Mouse (Mus musculus) embryonic facial prominence, embryonic 13.5 days (tissue): ENCODE measurements around the gene Ltbp3. TPM values are rescaled to one million over a fixed set of nuclear protein-coding genes. Genes with fewer than 3 reads are reported as not detected.

Experiments used
- ATAC-seq: fragments of 200-750 bp; cut with Nextera tagmentation; 2 replicates; pipeline ENCODE4 v1.8.0; 2017; ENCODE audit warnings: low read depth; ENCODE audit not compliant: insufficient number of reproducible peaks, insufficient read depth, low FRiP score, low TSS enrichment
- H3K27ac ChIP-seq: fragments of 300-500 bp; sonication (generic); 2 replicates; pipeline ENCODE4 v1.5.1; 2015; ENCODE audit warnings: moderate library complexity, mild to moderate bottlenecking, inconsistent platforms
- H3K27me3 ChIP-seq: fragments of 300-500 bp; sonication (generic); 2 replicates; pipeline ENCODE4 v1.6.1; 2015; ENCODE audit warnings: mild to moderate bottlenecking, inconsistent platforms
- H3K36me3 ChIP-seq: fragments of 300-500 bp; sonication (generic); 2 replicates; pipeline ENCODE4 v1.6.1; 2015; ENCODE audit warnings: mild to moderate bottlenecking, inconsistent platforms
- H3K4me1 ChIP-seq: fragments of 300-500 bp; sonication (generic); 2 replicates; pipeline ENCODE4 v1.6.1; 2015; ENCODE audit warnings: inconsistent platforms
- H3K4me2 ChIP-seq: fragments of 300-500 bp; sonication (generic); 2 replicates; pipeline ENCODE4 v1.6.1; 2015; ENCODE audit warnings: moderate library complexity, mild to moderate bottlenecking, inconsistent platforms
- H3K4me3 ChIP-seq: fragments of 300-500 bp; sonication (generic); 2 replicates; pipeline ENCODE4 v1.5.1; 2015; ENCODE audit warnings: mild to moderate bottlenecking, inconsistent platforms
- H3K9ac ChIP-seq: fragments of 300-500 bp; sonication (generic); 2 replicates; pipeline ENCODE4 v1.6.1; 2015; ENCODE audit warnings: mild to moderate bottlenecking, inconsistent platforms
- H3K9me3 ChIP-seq: fragments of 300-500 bp; sonication (generic); 2 replicates; pipeline ENCODE4 v1.6.1; 2016; ENCODE audit warnings: inconsistent platforms
- WGBS: fragments of 180-500 bp; shearing (Covaris S2); methylation state at CpG from one replicate; pipeline ENCODE4 v1.1.7; 2015; ENCODE audit warnings: mixed read lengths; 5-methylcytosine and 5-hydroxymethylcytosine counted together
- polyA plus RNA-seq: library from polyadenylated mRNA; unstranded; fragments of >200 nt; fragmentation: Nextera tagmentation; extraction: Ambion mirVana; gene quantifications from 2 replicates; pipeline ENCODE4 v1.2.1, GENCODE M21; 2015

Gene Ltbp3
- polyA plus RNA-seq, 1 experiment from 2014 or later: 44.4 TPM

DNA sequence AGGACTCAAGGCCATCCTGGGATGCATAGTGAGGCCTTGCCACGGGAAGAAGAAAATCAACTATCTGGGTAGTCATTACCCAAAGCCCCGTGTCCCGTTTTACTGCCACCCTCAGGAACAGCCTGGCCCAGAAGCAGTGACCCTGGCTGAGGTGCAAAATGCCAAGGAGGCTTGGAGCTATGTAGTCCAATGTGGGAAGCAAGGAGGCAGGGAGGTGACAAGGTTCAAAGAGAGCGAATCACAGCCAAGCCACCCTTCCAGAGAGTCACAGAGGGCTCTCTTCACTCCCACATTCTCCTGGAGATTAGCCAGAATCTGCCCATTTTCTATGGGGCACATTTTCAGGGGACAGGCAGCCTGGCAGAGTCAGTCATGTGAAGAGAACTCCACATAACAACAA is 26.6 kb downstream of the Ltbp3 start:
- Histone ChIP-seq H3K9me3 (no peaks in the 10 kb centered on the region), H3K4me1 (peaks cover 13% of the 10 kb centered on the region), H3K27me3 (no peaks in the 10 kb centered on the region), H3K9ac (no peak overlapping the region), H3K36me3 (peaks cover 75% of the 10 kb centered on the region), H3K4me3 (no peak overlapping the region), H3K27ac (no peak overlapping the region), H3K4me2 (no peak overlapping the region)
- ATAC-seq: no peak
- 86% methylated on average over 4 of the region's 4 CpGs for WGBS

DNA sequence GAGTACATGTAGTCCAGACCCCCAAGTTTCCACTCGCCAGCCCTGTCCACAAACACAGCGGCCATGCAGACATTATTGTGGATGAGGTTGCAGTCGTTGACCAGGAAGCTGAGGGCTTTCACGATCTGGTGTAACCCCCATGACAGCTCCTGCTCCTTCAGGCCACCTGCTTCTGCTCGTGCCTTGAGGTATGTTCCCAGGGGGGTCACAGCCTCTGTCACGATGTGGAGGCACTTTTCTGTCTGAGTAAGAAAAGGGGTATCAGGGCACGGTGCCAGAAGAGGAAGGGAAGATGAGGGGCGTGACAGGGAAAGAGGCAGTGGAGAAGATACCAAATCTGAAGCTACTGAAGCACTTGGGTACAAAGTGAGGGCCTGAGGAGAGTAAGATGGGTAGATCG is 29.6 kb downstream of the Ltbp3 start:
- no peak for ATAC-seq
- peak overlapping the region; percentile 91 for H3K4me2 ChIP-seq
- H3K4me3 ChIP-seq: peak overlapping the region; percentile 81
- no peaks in the 10 kb centered on the region for H3K9me3 ChIP-seq
- WGBS: 43% methylated on average over 9 of the region's 9 CpGs
- peaks cover 13% of the 10 kb centered on the region for H3K4me1 ChIP-seq
- no peaks in the 10 kb centered on the region for H3K27me3 ChIP-seq
- peaks cover 48% of the 10 kb centered on the region for H3K36me3 ChIP-seq
- peak overlapping the region; percentile 78; the same call in 1 of the 2 replicates for H3K27ac ChIP-seq
- peak overlapping the region; percentile 92 for H3K9ac ChIP-seq

DNA sequence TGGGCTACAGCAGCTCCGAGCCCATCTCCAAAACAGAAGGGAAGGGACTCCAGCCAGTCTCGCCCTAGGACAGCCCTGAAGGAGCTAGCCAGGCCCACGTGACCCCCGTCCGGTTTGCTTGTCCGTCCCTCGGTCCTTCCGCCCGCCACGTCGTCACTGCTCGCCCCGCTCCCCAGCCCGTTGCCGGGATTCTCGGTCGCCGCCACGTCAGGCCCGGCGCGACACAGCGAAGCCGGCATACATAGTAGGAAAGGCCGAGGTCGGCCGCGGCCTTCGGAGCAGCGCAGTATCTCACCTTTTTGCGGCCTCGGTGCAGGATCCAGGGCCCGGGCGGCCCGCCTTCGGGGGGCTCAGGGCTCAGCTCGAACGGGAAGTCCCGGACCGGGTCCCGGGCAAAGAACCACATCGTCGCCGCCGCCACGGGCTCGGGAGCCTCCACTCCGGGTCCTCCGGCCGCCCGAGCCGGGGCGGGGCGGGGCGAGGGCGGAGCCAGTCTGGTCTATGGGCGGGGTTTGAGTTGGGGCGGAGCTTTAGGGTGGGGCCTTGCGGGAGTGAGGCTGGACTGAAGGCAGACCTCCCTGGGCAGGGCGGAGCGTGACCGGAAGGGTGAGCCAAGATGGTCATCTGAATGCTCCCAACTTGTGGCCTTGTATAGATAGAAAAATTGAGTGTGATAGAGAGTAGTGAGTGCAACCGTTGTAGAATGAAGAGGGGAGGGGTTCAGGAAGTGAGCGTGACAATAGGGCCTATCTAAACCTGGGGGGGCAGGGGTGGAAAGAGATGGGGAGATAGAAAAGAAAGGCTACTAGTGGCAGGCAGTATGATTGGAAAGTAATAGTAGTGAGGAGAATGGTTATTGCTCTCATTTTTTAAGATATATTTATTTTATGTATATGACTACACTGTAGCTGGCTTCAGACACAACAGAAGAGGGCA is 30.5 kb downstream of the Ltbp3 start, which contains the start of gene Scyl1:
Gene Scyl1 (minus strand): TSS at position 495 of the 936 bp plus-strand sequence.
- H3K27ac ChIP-seq: peak within 1 kb of the TSS; percentile 78

DNA sequence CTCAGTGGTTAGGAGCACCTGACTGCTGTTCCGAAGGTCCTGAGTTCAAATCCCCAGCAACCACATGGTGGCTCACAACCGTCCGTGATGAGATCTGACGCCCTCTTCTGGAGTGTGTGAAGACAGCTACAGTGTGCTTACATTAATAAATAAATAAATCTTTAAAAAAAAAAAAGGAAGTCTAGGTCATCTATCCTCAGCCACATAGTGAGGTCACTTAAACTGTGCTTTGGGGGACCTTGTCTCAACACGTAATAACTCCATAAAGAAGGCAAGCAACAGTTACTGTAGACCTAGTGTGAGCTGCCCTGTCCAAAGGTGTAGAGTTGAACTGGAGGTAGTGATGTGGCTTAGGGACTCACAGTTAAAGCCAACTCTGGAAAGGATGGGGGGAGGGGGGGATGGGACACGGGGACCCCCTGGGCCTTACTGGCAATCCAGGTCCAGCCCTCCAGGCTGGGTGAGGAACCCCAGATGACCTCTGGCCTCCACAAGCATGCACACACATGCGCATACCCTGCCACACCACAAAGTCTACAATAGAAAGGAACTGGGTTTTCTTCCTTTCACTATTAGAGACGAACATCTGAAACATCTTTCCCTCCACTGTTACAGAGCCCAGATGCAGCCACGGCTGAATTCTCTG is 36.8 kb downstream of the Ltbp3 start:
- H3K4me3 ChIP-seq: no peak overlapping the region
- 0 out of 2 replicates have a peak overlapping the region, but pooled peaks have one; percentile 32 for H3K9ac ChIP-seq
- H3K36me3 ChIP-seq: no peaks in the 10 kb centered on the region
- H3K4me1 ChIP-seq: no peaks in the 10 kb centered on the region
- ATAC-seq: 0 out of 2 replicates have a peak, but pooled peaks have one; percentile 26
- no peak overlapping the region for H3K4me2 ChIP-seq
- no peaks in the 10 kb centered on the region for H3K27me3 ChIP-seq
- no peak overlapping the region for H3K27ac ChIP-seq
- WGBS: 75% methylated on average over 9 of the region's 9 CpGs
- H3K9me3 ChIP-seq: no peaks in the 10 kb centered on the region

More for the DNA sequence above, 30.5 kb downstream of the Ltbp3 start, which contains the start of gene Scyl1:
- Histone ChIP-seq H3K4me2 (peak within 1 kb of the TSS; percentile 91), H3K4me1 (peaks cover 13% of the 10 kb centered on the region), H3K9me3 (no peaks in the 10 kb centered on the region), H3K36me3 (peaks cover 39% of the 10 kb centered on the region), H3K4me3 (peak within 1 kb of the TSS; percentile 81), H3K27me3 (no peaks in the 10 kb centered on the region), H3K9ac (peak within 1 kb of the TSS; percentile 92)
- peak; percentile 90 for ATAC-seq
- WGBS: under 1% methylated on average over 61 of the region's 64 CpGs

DNA sequence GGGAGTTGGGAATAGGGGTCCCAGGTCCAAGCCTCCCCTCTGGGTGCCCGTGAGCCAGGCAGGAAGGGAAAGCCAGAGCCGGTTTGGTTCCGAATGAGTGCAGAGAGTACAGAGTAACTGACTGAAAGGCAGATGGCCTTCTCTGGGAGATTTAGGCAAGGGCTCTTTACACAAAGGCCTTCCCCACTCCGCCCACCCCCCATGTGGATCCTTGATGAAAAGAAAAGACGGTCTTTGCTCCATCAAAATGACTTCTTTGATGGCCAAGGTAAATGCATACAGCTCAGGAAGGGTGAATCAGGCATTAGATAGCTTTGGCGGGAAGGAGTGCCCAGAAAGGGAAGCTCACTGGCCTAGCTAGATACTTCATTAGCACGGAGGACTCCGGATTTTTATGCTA is 37.6 kb downstream of the Ltbp3 start:
- no peaks in the 10 kb centered on the region for H3K27me3 ChIP-seq
- 49% methylated on average over 8 of the region's 8 CpGs for WGBS
- H3K36me3 ChIP-seq: no peaks in the 10 kb centered on the region
- ATAC-seq: no peak
- H3K9me3 ChIP-seq: no peaks in the 10 kb centered on the region
- H3K4me2 ChIP-seq: no peak overlapping the region
- H3K4me1 ChIP-seq: no peaks in the 10 kb centered on the region
- no peak overlapping the region for H3K27ac ChIP-seq
- 0 out of 2 replicates have a peak overlapping the region, but pooled peaks have one; percentile 32 for H3K9ac ChIP-seq
- H3K4me3 ChIP-seq: no peak overlapping the region

DNA sequence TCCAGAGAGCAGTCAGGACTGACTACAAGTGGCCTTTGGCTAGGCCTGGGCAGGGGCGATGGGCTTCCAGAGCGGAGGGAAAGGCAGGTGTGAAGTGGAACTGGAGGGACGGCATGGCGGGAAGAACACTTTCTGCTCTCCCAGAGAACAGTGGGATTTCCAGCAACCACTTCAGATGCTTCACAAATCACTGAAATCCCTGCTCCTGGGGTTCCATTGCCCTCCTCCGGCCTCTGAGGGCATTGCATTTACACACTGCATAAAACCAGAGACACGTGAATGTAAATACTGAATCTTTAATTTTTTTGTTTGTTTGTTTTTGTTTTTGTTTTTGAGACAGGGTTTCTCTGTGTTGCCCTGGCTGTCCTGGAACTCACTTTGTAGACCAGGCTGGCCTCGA is 39.5 kb downstream of the Ltbp3 start:
- Histone ChIP-seq H3K4me1 (no peaks in the 10 kb centered on the region), H3K36me3 (no peaks in the 10 kb centered on the region), H3K9ac (no peak overlapping the region), H3K27me3 (no peaks in the 10 kb centered on the region), H3K9me3 (no peaks in the 10 kb centered on the region), H3K4me2 (no peak overlapping the region), H3K4me3 (no peak overlapping the region), H3K27ac (no peak overlapping the region)
- ATAC-seq: no peak
- WGBS: 61% methylated on average over 7 of the region's 7 CpGs

DNA sequence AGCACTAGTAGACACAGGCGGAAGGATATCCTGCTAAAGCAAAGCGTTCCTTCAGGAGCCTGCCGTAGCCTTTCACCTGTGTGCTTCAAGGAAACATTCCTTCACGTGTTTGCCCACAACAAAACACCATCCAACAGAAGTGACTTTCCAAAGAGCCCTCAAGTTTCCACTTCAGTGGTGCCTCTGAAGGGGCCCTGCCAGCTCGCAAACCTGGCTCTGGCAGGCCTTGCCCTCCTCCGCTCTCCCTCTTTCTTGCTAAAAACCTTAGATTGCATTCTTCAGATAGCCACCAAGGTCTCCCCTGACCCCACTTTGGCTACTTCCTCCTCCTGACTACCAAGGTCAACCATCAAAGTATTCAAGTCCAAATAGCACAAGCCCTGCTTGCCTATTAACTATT is 40.8 kb downstream of the Ltbp3 start:
- ATAC-seq: no peak
- H3K4me1 ChIP-seq: peaks cover 1% of the 10 kb centered on the region

DNA sequence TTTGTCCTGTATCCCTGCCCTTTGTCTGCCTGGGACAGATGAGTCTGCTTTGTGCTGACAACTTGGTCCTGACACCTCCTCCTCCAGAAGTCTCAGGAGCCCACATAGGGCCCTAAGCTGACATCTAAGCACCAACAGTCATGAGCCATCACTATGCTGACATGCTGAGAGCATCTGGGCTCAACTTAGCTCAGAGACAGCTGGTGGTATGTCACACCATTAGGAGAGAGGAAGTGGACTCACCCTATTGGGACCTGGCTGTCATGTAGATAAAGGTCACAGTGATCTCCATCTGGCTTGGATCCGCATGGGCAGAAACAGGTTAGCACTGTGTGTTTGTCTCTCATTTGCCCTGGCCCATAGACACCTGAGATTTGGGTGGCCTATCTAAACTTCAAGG is 41.4 kb downstream of the Ltbp3 start:
- Histone ChIP-seq H3K27me3 (no peaks in the 10 kb centered on the region), H3K36me3 (no peaks in the 10 kb centered on the region), H3K4me2 (no peak overlapping the region), H3K4me1 (peaks cover 6% of the 10 kb centered on the region), H3K9me3 (no peaks in the 10 kb centered on the region), H3K4me3 (no peak overlapping the region), H3K9ac (no peak overlapping the region), H3K27ac (no peak overlapping the region)
- 87% methylated on average over 1 of the region's 1 CpGs for WGBS
- no peak for ATAC-seq

More for the DNA sequence above, 40.8 kb downstream of the Ltbp3 start:
- Histone ChIP-seq H3K4me2 (no peak overlapping the region), H3K9me3 (no peaks in the 10 kb centered on the region), H3K36me3 (no peaks in the 10 kb centered on the region), H3K27ac (no peak overlapping the region), H3K27me3 (no peaks in the 10 kb centered on the region), H3K9ac (no peak overlapping the region), H3K4me3 (no peak overlapping the region)
- 86% methylated on average over 6 of the region's 6 CpGs for WGBS

DNA sequence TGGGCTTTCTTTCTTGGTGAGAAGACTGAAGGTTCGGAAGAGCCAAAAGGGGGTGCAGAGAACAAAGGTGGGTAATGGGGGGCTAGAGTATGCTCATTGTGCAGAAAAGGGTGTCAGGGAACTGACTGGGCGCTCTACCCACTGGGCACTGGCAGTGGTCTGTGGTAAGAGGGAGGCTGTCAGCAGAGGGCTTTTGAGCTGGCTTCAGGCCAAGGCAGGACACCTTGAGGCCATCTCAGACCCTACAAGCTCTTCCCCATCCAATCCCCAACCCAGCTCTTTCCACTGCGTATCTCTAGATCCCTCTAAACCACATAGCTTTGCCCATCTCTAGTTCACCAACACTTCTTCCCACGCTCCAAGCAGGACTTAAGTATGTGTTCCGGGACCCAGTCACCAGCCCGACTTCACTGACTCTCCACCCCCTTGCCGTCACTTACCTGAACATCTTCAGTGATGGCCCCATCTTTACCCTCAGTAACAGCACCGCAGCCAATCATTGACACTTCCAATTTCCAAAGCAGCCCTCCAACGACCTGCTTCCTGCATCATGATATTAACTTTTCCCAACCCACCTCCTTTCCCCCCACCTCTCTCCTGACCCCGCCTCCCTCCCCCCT is 44.4 kb downstream of the Ltbp3 start:
- Histone ChIP-seq H3K36me3 (no peaks in the 10 kb centered on the region), H3K27me3 (no peaks in the 10 kb centered on the region), H3K9ac (no peak overlapping the region; the same call in 1 of the 2 replicates), H3K27ac (no peak overlapping the region), H3K4me2 (no peak overlapping the region), H3K9me3 (no peaks in the 10 kb centered on the region), H3K4me1 (peaks cover 11% of the 10 kb centered on the region), H3K4me3 (no peak overlapping the region)
- no peak for ATAC-seq
- WGBS: 55% methylated on average over 10 of the region's 10 CpGs

DNA sequence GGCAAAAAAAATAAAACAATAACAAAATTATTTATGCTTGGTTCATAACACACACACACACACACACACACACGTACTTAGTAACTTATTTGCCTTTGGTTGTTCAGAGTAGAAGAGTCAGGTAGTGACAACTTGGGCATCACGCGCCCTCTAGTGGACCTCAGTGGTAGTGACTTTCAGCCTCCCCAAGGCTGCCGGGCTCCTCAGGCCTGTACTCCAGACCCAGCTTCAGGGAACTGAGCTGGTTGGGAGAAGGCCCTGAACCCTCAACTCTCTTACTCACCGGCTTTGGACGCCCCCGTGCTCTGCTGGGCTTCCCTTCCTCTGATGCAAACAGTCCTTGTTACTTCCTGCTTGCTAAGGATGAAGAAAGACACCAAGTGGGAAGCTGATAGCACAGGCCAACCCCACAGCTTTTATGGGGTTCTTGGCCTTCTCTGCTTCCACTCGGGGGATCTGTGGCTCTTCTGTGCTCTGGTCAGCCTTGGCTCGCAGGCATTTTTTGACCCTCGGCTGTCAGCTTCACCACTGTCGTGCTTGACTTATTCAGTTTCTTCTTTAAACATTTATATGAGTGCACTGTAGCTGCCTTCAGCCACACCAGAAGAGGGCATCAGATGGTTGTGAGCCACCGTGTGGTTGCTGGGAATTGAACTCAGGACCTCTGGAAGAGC is 45.9 kb downstream of the Ltbp3 start:
- Histone ChIP-seq H3K9ac (no peak overlapping the region), H3K4me1 (peaks cover 11% of the 10 kb centered on the region), H3K36me3 (no peaks in the 10 kb centered on the region), H3K4me3 (no peak overlapping the region), H3K4me2 (no peak overlapping the region), H3K9me3 (no peaks in the 10 kb centered on the region), H3K27me3 (no peaks in the 10 kb centered on the region), H3K27ac (peak overlapping the region; percentile 51)
- peak; percentile 67; the same call in 1 of the 2 replicates for ATAC-seq
- 8% methylated on average over 12 of the region's 12 CpGs for WGBS

DNA sequence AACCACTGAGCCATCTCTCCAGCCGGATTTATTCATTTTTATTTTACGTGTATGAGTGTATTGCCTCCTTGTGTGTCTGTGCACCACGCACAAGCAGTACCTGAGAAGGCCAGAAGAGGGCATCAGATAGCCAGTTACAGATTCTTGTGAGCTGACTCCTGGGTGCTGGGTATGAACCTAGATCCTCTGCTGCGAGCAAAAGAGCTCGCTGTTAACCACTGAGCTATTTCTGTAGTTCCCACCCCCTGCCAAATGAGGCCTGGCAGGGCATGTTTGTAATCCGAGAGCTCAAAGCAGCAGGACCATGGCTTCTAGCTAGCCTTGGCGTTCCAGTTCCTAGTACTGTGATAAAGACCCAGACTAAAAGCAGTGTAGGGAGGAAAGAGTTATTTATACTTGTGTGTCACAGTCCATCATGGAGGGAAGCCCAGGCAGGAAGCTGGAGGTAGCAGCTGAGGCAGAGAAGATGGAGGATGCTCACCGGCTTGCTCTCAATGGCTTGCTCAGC is 46.5 kb downstream of the Ltbp3 start:
- Histone ChIP-seq H3K36me3 (no peaks in the 10 kb centered on the region), H3K9me3 (no peaks in the 10 kb centered on the region), H3K4me1 (peaks cover 11% of the 10 kb centered on the region), H3K4me3 (no peak overlapping the region; the same call in 1 of the 2 replicates), H3K27me3 (no peaks in the 10 kb centered on the region), H3K27ac (peak overlapping the region; percentile 73; the same call in 1 of the 2 replicates), H3K9ac (peak overlapping the region; percentile 36; the same call in 1 of the 2 replicates), H3K4me2 (no peak overlapping the region)
- WGBS: 11% methylated on average over 8 of the region's 8 CpGs
- ATAC-seq: peak; percentile 49
